Mouse (Mus musculus) MEL (cell line): ENCODE data around the gene Grm7. TPM values are rescaled to one million over a fixed set of nuclear protein-coding genes. Genes with fewer than 3 reads are reported as not detected.

Experiments used
- DNase-seq: peaks from one replicate; pipeline ENCODE4 v3.0.0; 2011; ENCODE audit warnings: low read depth, low spot score
- H3K27ac ChIP-seq: 2 replicates; pipeline ENCODE4 v1.5.1; 2012; ENCODE audit warnings: low read depth, mild to moderate bottlenecking, control low read depth, low read length, moderate library complexity; ENCODE audit not compliant: control insufficient read depth
- H3K27me3 ChIP-seq, 2 experiments: fragments of 150-350 bp in 1 of 2; sonication (generic) in 1 of 2; 2 replicates each; pipeline ENCODE4 v1.6.1; 2012; ENCODE audit warnings: low read length in 2 of 2, mild to moderate bottlenecking in 2 of 2, improper control_type of control experiment in 1 of 2, moderate library complexity in 1 of 2; ENCODE audit not compliant: insufficient read depth in 2 of 2, control insufficient read depth in 1 of 2
- H3K36me3 ChIP-seq, 2 experiments: 2 replicates each; pipeline ENCODE4 v1.6.1; 2012 to 2014; ENCODE audit warnings: low read length in 2 of 2, improper control_type of control experiment in 1 of 2, inconsistent platforms in 1 of 2, mild to moderate bottlenecking in 1 of 2; ENCODE audit not compliant: insufficient read depth in 2 of 2, control insufficient read depth in 1 of 2
- H3K4me1 ChIP-seq, 2 experiments: fragments of 150-350 bp in 1 of 2; sonication (generic) in 1 of 2; 2 replicates each; pipeline ENCODE4 v1.6.1; 2012; ENCODE audit warnings: low read length in 2 of 2, improper control_type of control experiment in 1 of 2, mild to moderate bottlenecking in 1 of 2; ENCODE audit not compliant: insufficient read depth in 2 of 2, control insufficient read depth in 1 of 2
- H3K4me3 ChIP-seq, 2 experiments: fragments of 150-350 bp in 1 of 2; sonication (generic) in 1 of 2; 2 replicates each; pipeline ENCODE4 v1.5.1; 2012; ENCODE audit warnings: low read depth in 2 of 2, low read length in 2 of 2, mild to moderate bottlenecking in 2 of 2, moderate library complexity in 2 of 2, control low read depth in 1 of 2, improper control_type of control experiment in 1 of 2; ENCODE audit not compliant: control insufficient read depth in 1 of 2, insufficient read depth in 1 of 2
- H3K79me2 ChIP-seq: 2 replicates; pipeline ENCODE4 v1.6.1; 2012; ENCODE audit warnings: mild to moderate bottlenecking, low read length, moderate library complexity; ENCODE audit not compliant: control insufficient read depth, poor library complexity, insufficient read depth
- H3K9ac ChIP-seq: 2 replicates; pipeline ENCODE4 v1.6.1; 2012; ENCODE audit warnings: low read depth, mild to moderate bottlenecking, control low read depth, low read length, moderate library complexity; ENCODE audit not compliant: control insufficient read depth, poor library complexity, severe bottlenecking
- H3K9me3 ChIP-seq: fragments of 150-350 bp; sonication (generic); replicated peaks from 2 replicates; pipeline ENCODE4 v1.6.1; 2012; ENCODE audit warnings: mild to moderate bottlenecking, low read length, improper control_type of control experiment, moderate library complexity; ENCODE audit not compliant: insufficient read depth
- BHLHE40 ChIP-seq: IDR thresholded peaks from 2 replicates; pipeline ENCODE4 v1.6.1; 2012; ENCODE audit warnings: low read depth, mild to moderate bottlenecking, inconsistent platforms, low read length, improper control_type of control experiment, borderline replicate concordance
- CHD1 ChIP-seq: IDR thresholded peaks from 2 replicates; pipeline ENCODE4 v1.6.1; 2012; ENCODE audit warnings: low read depth, mild to moderate bottlenecking, inconsistent platforms, low read length, improper control_type of control experiment
- CTCF ChIP-seq, 3 experiments: IDR thresholded peaks in 2 of 3; conservative IDR thresholded peaks in 1 of 3; 2 replicates each; pipeline ENCODE4 v1.5.1; 2011 to 2012; ENCODE audit warnings: low read length in 3 of 3, low read depth in 2 of 3, mild to moderate bottlenecking in 2 of 3, improper control_type of control experiment in 1 of 3, inconsistent platforms in 1 of 3, mixed read lengths in 1 of 3, moderate library complexity in 1 of 3; ENCODE audit not compliant: control insufficient read depth in 1 of 3, insufficient read depth in 1 of 3, poor library complexity in 1 of 3, severe bottlenecking in 1 of 3
- E2F4 ChIP-seq: IDR thresholded peaks from 2 replicates; pipeline ENCODE4 v1.6.1; 2011; ENCODE audit warnings: low read depth, low read length, improper control_type of control experiment, borderline replicate concordance
- ETS1 ChIP-seq: IDR thresholded peaks from 2 replicates; pipeline ENCODE4 v1.6.1; 2012; ENCODE audit warnings: low read depth, mild to moderate bottlenecking, inconsistent platforms, low read length, improper control_type of control experiment, moderate library complexity
- GABPA ChIP-seq: IDR thresholded peaks from 2 replicates; pipeline ENCODE4 v1.6.1; 2012; ENCODE audit warnings: low read depth, mild to moderate bottlenecking, inconsistent platforms, low read length, improper control_type of control experiment, moderate library complexity
- GATA1 ChIP-seq: IDR thresholded peaks from 2 replicates; pipeline ENCODE4 v1.6.1; 2011; ENCODE audit warnings: low read depth, low read length, improper control_type of control experiment
- HCFC1 ChIP-seq: IDR thresholded peaks from 2 replicates; pipeline ENCODE4 v1.6.1; 2012; ENCODE audit warnings: low read depth, mild to moderate bottlenecking, inconsistent platforms, low read length, improper control_type of control experiment, moderate library complexity
- KAT2A ChIP-seq: conservative IDR thresholded peaks from 2 replicates; pipeline ENCODE4 v1.6.1; 2012; ENCODE audit warnings: low read depth, low read length, improper control_type of control experiment, inconsistent platforms
- MAX ChIP-seq: IDR thresholded peaks from 2 replicates; pipeline ENCODE4 v1.6.1; 2011; ENCODE audit warnings: low read length, improper control_type of control experiment
- MEF2A ChIP-seq: IDR thresholded peaks from 2 replicates; pipeline ENCODE4 v1.6.1; 2014; ENCODE audit warnings: low read depth, mild to moderate bottlenecking, inconsistent platforms, low read length, improper control_type of control experiment; ENCODE audit not compliant: poor library complexity, insufficient replicate concordance, severe bottlenecking; ENCODE audit errors: extremely low read depth
- MXI1 ChIP-seq: IDR thresholded peaks from 2 replicates; pipeline ENCODE4 v1.6.1; 2011; ENCODE audit warnings: mild to moderate bottlenecking, low read depth, low read length, improper control_type of control experiment
- MYB ChIP-seq: IDR thresholded peaks from 2 replicates; pipeline ENCODE4 v1.6.1; 2011; ENCODE audit warnings: mild to moderate bottlenecking, low read depth, low read length, improper control_type of control experiment
- MYC ChIP-seq: IDR thresholded peaks from 2 replicates; pipeline ENCODE4 v1.6.1; 2011; ENCODE audit warnings: low read depth, mild to moderate bottlenecking, low read length, improper control_type of control experiment, moderate library complexity
- NELFE ChIP-seq: IDR thresholded peaks from 2 replicates; pipeline ENCODE4 v1.6.1; 2011; ENCODE audit warnings: low read depth, low read length, improper control_type of control experiment
- NRF1 ChIP-seq: IDR thresholded peaks from 2 replicates; pipeline ENCODE4 v1.6.1; 2014; ENCODE audit warnings: low read depth, mild to moderate bottlenecking, inconsistent platforms, low read length, improper control_type of control experiment, moderate library complexity; ENCODE audit not compliant: poor library complexity, insufficient read depth, severe bottlenecking
- POLR2A ChIP-seq, 2 experiments: IDR thresholded peaks; 2 replicates each; pipeline ENCODE4 v1.6.1; 2011 to 2012; ENCODE audit warnings: low read length in 2 of 2, mild to moderate bottlenecking in 2 of 2, control low read depth in 1 of 2, improper control_type of control experiment in 1 of 2, low read depth in 1 of 2, moderate library complexity in 1 of 2; ENCODE audit not compliant: control insufficient read depth in 1 of 2, insufficient read depth in 1 of 2, poor library complexity in 1 of 2
- POLR2AphosphoS2 ChIP-seq: IDR thresholded peaks from 2 replicates; pipeline ENCODE4 v1.6.1; 2011; ENCODE audit warnings: low read length, improper control_type of control experiment
- RAD21 ChIP-seq: IDR thresholded peaks from 2 replicates; pipeline ENCODE4 v1.6.1; 2011; ENCODE audit warnings: mild to moderate bottlenecking, low read depth, low read length, improper control_type of control experiment
- RCOR1 ChIP-seq: IDR thresholded peaks from 2 replicates; pipeline ENCODE4 v1.6.1; 2012; ENCODE audit warnings: low read depth, mild to moderate bottlenecking, inconsistent platforms, low read length, improper control_type of control experiment
- SIN3A ChIP-seq: IDR thresholded peaks from 2 replicates; pipeline ENCODE4 v1.6.1; 2012; ENCODE audit warnings: low read length, improper control_type of control experiment, inconsistent platforms
- TAL1 ChIP-seq: IDR thresholded peaks from 2 replicates; pipeline ENCODE4 v1.6.1; 2012; ENCODE audit warnings: mild to moderate bottlenecking, inconsistent platforms, low read length, moderate library complexity, mixed read lengths
- USF2 ChIP-seq, 2 experiments: IDR thresholded peaks; 2 replicates each; pipeline ENCODE4 v1.6.1; 2011 to 2012; ENCODE audit warnings: improper control_type of control experiment in 2 of 2, low read length in 2 of 2, borderline replicate concordance in 1 of 2, inconsistent platforms in 1 of 2, low read depth in 1 of 2, mild to moderate bottlenecking in 1 of 2; ENCODE audit not compliant: insufficient read depth in 1 of 2
- ZC3H11A ChIP-seq: IDR thresholded peaks from 2 replicates; pipeline ENCODE4 v1.6.1; 2012; ENCODE audit warnings: low read depth, mild to moderate bottlenecking, inconsistent platforms, low read length, improper control_type of control experiment
- ZKSCAN1 ChIP-seq: IDR thresholded peaks from 2 replicates; pipeline ENCODE4 v1.6.1; 2012; ENCODE audit warnings: low read depth, mild to moderate bottlenecking, inconsistent platforms, low read length, improper control_type of control experiment, moderate library complexity
- ZMIZ1 ChIP-seq: IDR thresholded peaks from 2 replicates; pipeline ENCODE4 v1.6.1; 2012; ENCODE audit warnings: low read depth, mild to moderate bottlenecking, inconsistent platforms, low read length, improper control_type of control experiment, moderate library complexity
- ZNF384 ChIP-seq: IDR thresholded peaks from 2 replicates; pipeline ENCODE4 v1.6.1; 2012; ENCODE audit warnings: low read depth, mild to moderate bottlenecking, inconsistent platforms, low read length, improper control_type of control experiment
- polyA plus RNA-seq, 2 experiments: library from polyadenylated mRNA; stranded (reverse) in 1 of 2; unstranded in 1 of 2; fragments of >175 nt in 1 of 2; fragments of >200 nt in 1 of 2; gene quantifications; 2 replicates each; pipeline versions ENCODE4 v1.2.1 to v1.2.4; 2012; ENCODE audit warnings: low replicate concordance in 2 of 2, low read depth in 1 of 2; ENCODE audit not compliant: insufficient read length in 2 of 2, insufficient read depth in 1 of 2, missing spikeins in 1 of 2
- total RNA-seq: library from RNA; depleted of rRNA; stranded (reverse); fragments of 300-350 nt; gene quantifications from 2 replicates; pipeline ENCODE4 v1.2.3, GENCODE M21; 2012

Grm7 gene
- total and polyA plus RNA-seq, 3 experiments: not detected

GRCm38 (mm10) chr6:111303912-111304555, 658.7 kb downstream of the Grm7 start:
- no peak overlapping the region for H3K9ac ChIP-seq
- H3K4me3 ChIP-seq: no peak overlapping the region
- H3K27me3 ChIP-seq: no peaks in the 10 kb centered on the region
- H3K27ac ChIP-seq: no peak overlapping the region
- H3K9me3 ChIP-seq: no peaks in the 10 kb centered on the region
- no peaks in the 10 kb centered on the region for H3K36me3 ChIP-seq
- H3K4me1 ChIP-seq: no peaks in the 10 kb centered on the region
- H3K79me2 ChIP-seq: no peaks in the 10 kb centered on the region
- no peak for DNase-seq
- no peak for TF ChIP-seq MXI1
- TF ChIP-seq BHLHE40: no peak
- TF ChIP-seq SIN3A: no peak
- no peak for TF ChIP-seq HCFC1
- TF ChIP-seq E2F4: no peak
- TF ChIP-seq MYB: no peak
- no peak for TF ChIP-seq MYC
- TF ChIP-seq GATA1: no peak
- TF ChIP-seq NRF1: no peak
- TF ChIP-seq KAT2A: no peak
- no peak for TF ChIP-seq TAL1
- no peak for TF ChIP-seq GABPA
- TF ChIP-seq ZMIZ1: no peak
- TF ChIP-seq CTCF (IDR thresholded peaks at IDR 0.05 in 2 of 3, conservative IDR thresholded peaks at IDR 0.05 in 1 of 3; ENCODE audit: control insufficient read depth in 1 of 3, insufficient read depth in 1 of 3, low read depth in 2 of 3, low read length in 3 of 3, poor library complexity in 1 of 3, severe bottlenecking in 1 of 3): no peak
- no peak for TF ChIP-seq ZC3H11A
- no peak for TF ChIP-seq ZNF384
- no peak for TF ChIP-seq ETS1
- TF ChIP-seq CHD1: no peak
- TF ChIP-seq USF2 (IDR thresholded peaks at IDR 0.05; ENCODE audit: borderline replicate concordance in 1 of 2, insufficient read depth in 1 of 2, low read depth in 1 of 2, low read length in 2 of 2): no peak
- TF ChIP-seq MAX: no peak

GRCm38 (mm10) chr6:111361681-111362080, 716.3 kb downstream of the Grm7 start:
- H3K9ac ChIP-seq: no peak overlapping the region
- H3K4me1 ChIP-seq: no peaks in the 10 kb centered on the region
- H3K27me3 ChIP-seq: no peaks in the 10 kb centered on the region
- DNase-seq: no peak
- no peaks in the 10 kb centered on the region for H3K79me2 ChIP-seq
- no peaks in the 10 kb centered on the region for H3K9me3 ChIP-seq
- H3K36me3 ChIP-seq: no peaks in the 10 kb centered on the region
- TF ChIP-seq E2F4: no peak
- TF ChIP-seq RAD21: no peak
- TF ChIP-seq ZKSCAN1: no peak
- TF ChIP-seq ZC3H11A: no peak
- no peak for TF ChIP-seq HCFC1
- no peak for TF ChIP-seq GABPA
- no peak for TF ChIP-seq MYC
- no peak for TF ChIP-seq RCOR1
- no peak for TF ChIP-seq POLR2A (IDR thresholded peaks at IDR 0.05; ENCODE audit: control insufficient read depth in 1 of 2, insufficient read depth in 1 of 2, low read depth in 1 of 2, low read length in 2 of 2, poor library complexity in 1 of 2)
- TF ChIP-seq POLR2AphosphoS2: no peak
- TF ChIP-seq MEF2A: no peak
- no peak for TF ChIP-seq ZMIZ1
- no peak for TF ChIP-seq ZNF384
- TF ChIP-seq GATA1: no peak
- no peak for TF ChIP-seq NELFE
- TF ChIP-seq, all 39 proteins: peak for 0
- no peak overlapping the region for H3K4me3 ChIP-seq
- no peak overlapping the region for H3K27ac ChIP-seq
